Mouse (Mus musculus) heart, adult 11 months (tissue): ENCODE measurements around the gene Mab21l3.

Source experiments
- DNase-seq: peaks from one replicate; pipeline ENCODE4 v3.0.0; 2022

Gene Mab21l3

GRCm38 (mm10) chr3:101799852-101800595, 48.7 kb downstream of the Mab21l3 start:
- DNase-seq, result peak; percentile 96

- DNase-seq, result peak; percentile 86
Observed at GRCm38 (mm10) chr3:101797830-101798709, 50.7 kb downstream of the Mab21l3 start.

DNA sequence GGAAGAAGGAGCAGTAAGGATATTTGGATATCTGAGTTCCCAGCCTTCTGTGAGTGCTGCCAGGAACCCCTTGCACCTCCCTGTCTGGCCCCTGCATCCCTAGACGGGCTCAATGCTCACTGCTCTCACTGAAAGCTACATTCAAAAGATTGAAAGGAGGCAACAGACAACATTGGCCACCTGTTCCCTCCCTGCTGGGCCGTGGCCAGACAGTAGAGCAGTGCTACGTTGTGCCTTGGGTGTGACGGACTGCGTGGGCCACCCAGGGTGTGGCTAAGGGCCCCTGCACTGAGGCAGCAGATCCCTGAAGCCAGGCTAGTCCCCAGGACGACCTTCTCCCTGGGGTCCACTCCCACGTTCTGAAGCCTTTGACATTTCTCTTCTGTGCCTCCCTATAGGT, 52.5 kb downstream of the Mab21l3 start:
- peak; percentile 84 for DNase-seq

- DNase-seq, result peak; percentile 82
Observed at GRCm38 (mm10) chr3:101795387-101796039, 53.2 kb downstream of the Mab21l3 start.

GRCm38 (mm10) chr3:101794666-101795065, 54.1 kb downstream of the Mab21l3 start:
- DNase-seq, result no peak

DNA sequence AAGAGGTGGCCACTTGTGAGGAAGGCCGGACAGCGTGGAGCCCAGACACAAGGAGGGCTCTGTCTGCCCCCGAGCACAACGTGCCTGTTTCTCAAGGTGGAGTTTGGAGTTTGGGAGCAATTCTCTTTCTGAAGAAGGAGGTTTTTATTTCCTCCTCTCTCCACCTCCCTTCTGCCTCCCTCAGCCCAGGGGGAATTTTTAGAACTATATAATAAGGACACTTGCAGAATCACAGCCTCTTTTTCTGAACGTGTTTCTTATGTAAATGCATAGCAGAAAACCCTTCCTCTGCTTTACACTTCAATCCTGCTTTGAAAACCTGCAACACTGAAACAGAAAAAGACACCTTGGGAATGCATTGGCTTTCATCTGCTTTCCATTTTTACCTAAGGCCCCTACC, 54.7 kb downstream of the Mab21l3 start:
- peak; percentile 69 for DNase-seq

DNA sequence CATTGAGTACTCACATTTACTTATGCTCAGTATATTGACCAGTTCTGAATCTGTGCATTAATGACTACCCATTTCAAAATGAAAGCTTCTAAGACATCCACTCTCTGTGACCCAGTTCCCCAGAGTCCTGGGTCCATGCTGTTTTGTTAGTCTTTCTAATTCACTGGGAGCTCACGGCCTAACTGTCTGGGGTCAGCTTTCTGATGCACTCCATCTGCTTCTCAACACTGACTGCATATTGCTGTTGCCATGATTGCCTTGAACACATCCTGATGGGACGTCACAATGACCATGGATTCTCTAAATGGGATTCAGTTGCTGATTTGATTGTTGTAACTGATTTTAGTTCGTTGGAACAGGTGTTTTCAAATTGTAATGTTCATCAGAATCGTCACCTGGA, 56.6 kb downstream of the Mab21l3 start:
- DNase-seq, result peak; percentile 59

- peak; percentile 80 for DNase-seq
Observed at GRCm38 (mm10) chr3:101784768-101785424, 63.9 kb downstream of the Mab21l3 start.

- DNase-seq, result peak; percentile 45
Observed at GRCm38 (mm10) chr3:101783793-101784192, 65.0 kb downstream of the Mab21l3 start.

- peak; percentile 75 for DNase-seq
Observed at GRCm38 (mm10) chr3:101780874-101781483, 67.8 kb downstream of the Mab21l3 start.

GRCm38 (mm10) chr3:101778896-101779665, 69.7 kb downstream of the Mab21l3 start:
- peak; percentile 98 for DNase-seq

DNA sequence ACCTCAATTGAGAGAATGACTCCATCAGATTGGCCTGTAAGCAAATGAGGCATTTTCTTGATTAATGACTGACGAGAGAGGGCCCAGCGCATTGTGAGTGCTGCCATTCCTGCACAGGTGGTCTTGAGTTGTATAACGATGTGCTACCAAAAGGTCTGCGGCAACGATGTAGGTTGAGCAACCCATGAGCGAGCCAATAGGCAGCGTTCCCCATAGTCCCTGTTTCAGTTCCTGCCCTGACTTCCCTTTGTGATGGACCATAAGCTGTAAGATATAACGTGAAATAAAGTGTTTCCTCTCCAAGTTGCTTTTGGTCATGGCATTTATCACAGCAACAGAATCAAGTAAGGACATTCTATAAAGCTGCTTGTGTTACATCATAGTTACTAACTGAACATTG, 73.0 kb downstream of the Mab21l3 start:
- peak; percentile 19 for DNase-seq

DNA sequence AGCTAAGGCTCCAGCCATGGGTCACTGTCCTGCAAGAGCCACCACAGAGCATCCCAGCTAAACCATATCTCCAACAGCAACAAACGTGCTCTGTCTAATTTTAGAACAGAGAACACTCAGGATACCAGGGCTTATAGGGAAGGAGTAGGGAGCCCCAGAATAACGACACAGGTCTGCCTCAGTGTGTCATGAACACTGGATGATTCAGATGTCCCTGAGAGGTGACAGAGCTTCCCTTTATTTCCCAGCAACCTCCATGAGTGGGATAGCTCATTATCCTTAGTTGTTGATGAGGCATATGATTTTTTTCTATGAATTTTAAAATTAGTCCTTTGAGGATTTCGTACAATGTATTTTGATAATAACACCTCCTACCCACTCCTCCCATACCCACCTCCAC, 78.2 kb downstream of the Mab21l3 start:
- peak; percentile 56 for DNase-seq

GRCm38 (mm10) chr3:101763566-101763965, 85.2 kb downstream of the Mab21l3 start:
- DNase-seq, result no peak
